Mouse (Mus musculus): ENCODE measurements around the gene Nfu1. TPM values are rescaled to one million over a fixed set of nuclear protein-coding genes. Genes with fewer than 3 reads are reported as not detected.

The Nfu1 gene
- polyA plus RNA-seq, 1 experiment from 2014 or later = 93.0 TPM

- H3K27ac ChIP-seq = no peak overlapping the region
- ATAC-seq (ENCODE audit: insufficient read depth, low FRiP score, low read depth) = no peak
- H3K4me2 ChIP-seq = no peak overlapping the region
- WGBS = 85% methylated on average over 5 of the region's 5 CpGs
- no peaks in the 10 kb centered on the region for H3K27me3 ChIP-seq (replicated peaks)
- H3K9ac ChIP-seq = no peak overlapping the region
- H3K4me1 ChIP-seq = no peaks in the 10 kb centered on the region
- no peaks in the 10 kb centered on the region for H3K9me3 ChIP-seq
- H3K36me3 ChIP-seq = peaks cover 17% of the 10 kb centered on the region
- no peak overlapping the region for H3K4me3 ChIP-seq (replicated peaks)
Measured at GRCm38 (mm10) chr6:86996629-86997307, 12.3 kb upstream of the Nfu1 start.

GRCm38 (mm10) chr6:86997360-86997759, 11.7 kb upstream of the Nfu1 start:
- H3K4me3 ChIP-seq (replicated peaks) = no peak overlapping the region

GRCm38 (mm10) chr6:87001995-87002394, 7.0 kb upstream of the Nfu1 start:
- Histone ChIP-seq H3K9me3 (no peaks in the 10 kb centered on the region), H3K9ac (no peak overlapping the region), H3K4me2 (no peak overlapping the region), H3K4me1 (0 out of 2 replicates have a peak, but pooled peaks cover 4% of the 10 kb centered on the region), H3K27me3 (replicated peaks) (no peaks in the 10 kb centered on the region), H3K36me3 (peaks cover 11% of the 10 kb centered on the region), H3K27ac (no peak overlapping the region), H3K4me3 (replicated peaks) (no peak overlapping the region)
- peak; percentile 35; the same call in 1 of the 2 replicates for ATAC-seq (ENCODE audit: insufficient read depth, low FRiP score, low read depth)
- WGBS = 82% methylated on average over 6 of the region's 6 CpGs

More at GRCm38 (mm10) chr6:86997360-86997759, 11.7 kb upstream of the Nfu1 start:
- Histone ChIP-seq H3K9me3 (no peaks in the 10 kb centered on the region), H3K4me2 (no peak overlapping the region), H3K9ac (no peak overlapping the region), H3K27me3 (replicated peaks) (no peaks in the 10 kb centered on the region), H3K36me3 (peaks cover 17% of the 10 kb centered on the region), H3K27ac (no peak overlapping the region), H3K4me1 (no peaks in the 10 kb centered on the region)
- WGBS = 88% methylated on average over 6 of the region's 6 CpGs
- no peak for ATAC-seq (ENCODE audit: insufficient read depth, low FRiP score, low read depth)

GRCm38 (mm10) chr6:87002521-87003055, 6.4 kb upstream of the Nfu1 start:
- H3K4me3 ChIP-seq (replicated peaks) = no peak overlapping the region
- no peaks in the 10 kb centered on the region for H3K9me3 ChIP-seq
- H3K4me2 ChIP-seq = no peak overlapping the region
- no peak for ATAC-seq (ENCODE audit: insufficient read depth, low FRiP score, low read depth)
- 43% methylated on average over 8 of the region's 8 CpGs for WGBS
- 0 out of 2 replicates have a peak, but pooled peaks cover 4% of the 10 kb centered on the region for H3K4me1 ChIP-seq
- no peaks in the 10 kb centered on the region for H3K27me3 ChIP-seq (replicated peaks)
- H3K27ac ChIP-seq = 0 out of 2 replicates have a peak overlapping the region, but pooled peaks have one; percentile 18
- no peak overlapping the region for H3K9ac ChIP-seq
- H3K36me3 ChIP-seq = peaks cover 5% of the 10 kb centered on the region

- ATAC-seq (ENCODE audit: insufficient read depth, low FRiP score, low read depth) = no peak
- no peaks in the 10 kb centered on the region for H3K9me3 ChIP-seq
- no peak overlapping the region for H3K9ac ChIP-seq
- 0 out of 2 replicates have a peak, but pooled peaks cover 4% of the 10 kb centered on the region for H3K4me1 ChIP-seq
- no peak overlapping the region for H3K27ac ChIP-seq
- no peaks in the 10 kb centered on the region for H3K27me3 ChIP-seq (replicated peaks)
- no peak overlapping the region for H3K4me2 ChIP-seq
- H3K36me3 ChIP-seq = no peaks in the 10 kb centered on the region
- H3K4me3 ChIP-seq (replicated peaks) = no peak overlapping the region
- WGBS = 68% methylated on average over 2 of the region's 2 CpGs
Measured at GRCm38 (mm10) chr6:87004099-87004498, 4.9 kb upstream of the Nfu1 start.

GRCm38 (mm10) chr6:87005577-87005976, 3.5 kb upstream of the Nfu1 start:
- H3K4me2 ChIP-seq = no peak overlapping the region
- peaks cover 5% of the 10 kb centered on the region; the same call in 1 of the 2 replicates for H3K4me1 ChIP-seq
- H3K27ac ChIP-seq = no peak overlapping the region
- no peaks in the 10 kb centered on the region for H3K27me3 ChIP-seq (replicated peaks)
- H3K9ac ChIP-seq = no peak overlapping the region
- no peak for ATAC-seq (ENCODE audit: insufficient read depth, low FRiP score, low read depth)
- H3K4me3 ChIP-seq (replicated peaks) = no peak overlapping the region
- H3K9me3 ChIP-seq = no peaks in the 10 kb centered on the region
- no peaks in the 10 kb centered on the region for H3K36me3 ChIP-seq

GRCm38 (mm10) chr6:87009692-87010328, 774 bp downstream of the Nfu1 start:
- peak overlapping the region; percentile 93 for H3K4me3 ChIP-seq (replicated peaks)
- under 1% methylated on average over 36 of the region's 36 CpGs for WGBS

GRCm38 (mm10) chr6:87016916-87017315, 7.9 kb downstream of the Nfu1 start:
- H3K27me3 ChIP-seq (replicated peaks) = no peaks in the 10 kb centered on the region
- WGBS = 68% methylated on average over 4 of the region's 4 CpGs
- no peak overlapping the region for H3K9ac ChIP-seq
- no peak overlapping the region for H3K4me2 ChIP-seq
- no peaks in the 10 kb centered on the region for H3K4me1 ChIP-seq
- no peaks in the 10 kb centered on the region for H3K9me3 ChIP-seq
- no peak overlapping the region for H3K4me3 ChIP-seq (replicated peaks)
- ATAC-seq (ENCODE audit: insufficient read depth, low FRiP score, low read depth) = no peak
- peaks cover 42% of the 10 kb centered on the region for H3K36me3 ChIP-seq
- H3K27ac ChIP-seq = no peak overlapping the region

More at GRCm38 (mm10) chr6:87009692-87010328, 774 bp downstream of the Nfu1 start:
- peaks cover 4% of the 10 kb centered on the region; the same call in 1 of the 2 replicates for H3K4me1 ChIP-seq
- H3K9ac ChIP-seq = peak overlapping the region; percentile 89
- ATAC-seq (ENCODE audit: insufficient read depth, low FRiP score, low read depth) = peak; percentile 96
- H3K27ac ChIP-seq = peak overlapping the region; percentile 85
- no peaks in the 10 kb centered on the region for H3K9me3 ChIP-seq
- H3K4me2 ChIP-seq = peak overlapping the region; percentile 57
- H3K36me3 ChIP-seq = 0 out of 2 replicates have a peak, but pooled peaks cover 2% of the 10 kb centered on the region
- no peaks in the 10 kb centered on the region for H3K27me3 ChIP-seq (replicated peaks)

GRCm38 (mm10) chr6:87018874-87019273, 9.8 kb downstream of the Nfu1 start:
- Histone ChIP-seq H3K4me3 (replicated peaks) (no peak overlapping the region), H3K27ac (no peak overlapping the region), H3K9me3 (no peaks in the 10 kb centered on the region), H3K36me3 (peaks cover 51% of the 10 kb centered on the region), H3K27me3 (replicated peaks) (no peaks in the 10 kb centered on the region), H3K4me2 (no peak overlapping the region), H3K4me1 (no peaks in the 10 kb centered on the region), H3K9ac (no peak overlapping the region)
- 92% methylated on average over 8 of the region's 8 CpGs for WGBS
- no peak for ATAC-seq (ENCODE audit: insufficient read depth, low FRiP score, low read depth)

GRCm38 (mm10) chr6:87021791-87022190, 12.8 kb downstream of the Nfu1 start:
- Histone ChIP-seq H3K4me3 (replicated peaks) (no peak overlapping the region), H3K4me1 (no peaks in the 10 kb centered on the region), H3K9ac (no peak overlapping the region), H3K4me2 (no peak overlapping the region), H3K36me3 (peaks cover 58% of the 10 kb centered on the region), H3K27ac (no peak overlapping the region), H3K9me3 (no peaks in the 10 kb centered on the region), H3K27me3 (replicated peaks) (no peaks in the 10 kb centered on the region)
- WGBS = 97% methylated on average over 12 of the region's 12 CpGs
- no peak for ATAC-seq (ENCODE audit: insufficient read depth, low FRiP score, low read depth)

GRCm38 (mm10) chr6:87026980-87027379, 17.9 kb downstream of the Nfu1 start:
- no peak overlapping the region for H3K27ac ChIP-seq
- no peak overlapping the region for H3K9ac ChIP-seq
- no peak overlapping the region for H3K4me3 ChIP-seq (replicated peaks)
- peaks cover 18% of the 10 kb centered on the region for H3K36me3 ChIP-seq
- H3K4me1 ChIP-seq = no peaks in the 10 kb centered on the region
- H3K4me2 ChIP-seq = no peak overlapping the region
- 58% methylated on average over 7 of the region's 7 CpGs for WGBS
- H3K27me3 ChIP-seq (replicated peaks) = no peaks in the 10 kb centered on the region
- 0 out of 2 replicates have a peak, but pooled peaks have one; percentile 43 for ATAC-seq (ENCODE audit: insufficient read depth, low FRiP score, low read depth)
- no peaks in the 10 kb centered on the region for H3K9me3 ChIP-seq

- H3K27me3 ChIP-seq (replicated peaks) = no peaks in the 10 kb centered on the region
- no peak overlapping the region for H3K4me3 ChIP-seq (replicated peaks)
- H3K4me1 ChIP-seq = no peaks in the 10 kb centered on the region
- H3K4me2 ChIP-seq = no peak overlapping the region
- H3K9me3 ChIP-seq = no peaks in the 10 kb centered on the region
- H3K9ac ChIP-seq = no peak overlapping the region
- 0 out of 2 replicates have a peak, but pooled peaks cover 6% of the 10 kb centered on the region for H3K36me3 ChIP-seq
- no peak for ATAC-seq (ENCODE audit: insufficient read depth, low FRiP score, low read depth)
- H3K27ac ChIP-seq = no peak overlapping the region
Measured at GRCm38 (mm10) chr6:87028881-87029280, 19.8 kb downstream of the Nfu1 start.
